Mouse (Mus musculus) hindbrain, embryonic 13.5 days (tissue): ENCODE data around the gene Col5a3. TPM values are rescaled to one million over a fixed set of nuclear protein-coding genes. Genes with fewer than 3 reads are reported as not detected.

ENCODE experiments used
- polyA plus RNA-seq: library from polyadenylated mRNA; unstranded; fragments of >200 nt; fragmentation: Nextera tagmentation; extraction: Ambion mirVana; gene quantifications from 2 replicates; pipeline ENCODE4 v1.2.1, GENCODE M21; 2015

Gene Col5a3
- polyA plus RNA-seq, 1 experiment from 2014 or later, result 0.44 TPM

Other genes starting within 250 kb of the Col5a3 start
- gene Zfp846, start 233.8 kb downstream of the Col5a3 start, polyA plus RNA-seq, result 46.4 and 48.2 TPM in 2 replicates
- gene Ubl5, start 172.2 kb downstream of the Col5a3 start, polyA plus RNA-seq, result 500 and 520 TPM in 2 replicates
- gene Fbxl12, start 170.3 kb downstream of the Col5a3 start, polyA plus RNA-seq, result 18.2 and 19.1 TPM in 2 replicates
- 59.8 and 61.5 TPM in 2 replicates for gene Pin1, start 163.0 kb downstream of the Col5a3 start, polyA plus RNA-seq
- 133 and 145 TPM in 2 replicates for gene Olfm2, start 68.7 kb downstream of the Col5a3 start, polyA plus RNA-seq
- gene Rdh8, start 3.4 kb upstream of the Col5a3 start, polyA plus RNA-seq, result not detected in 2 replicates
- gene A230050P20Rik, start 53.6 kb upstream of the Col5a3 start, polyA plus RNA-seq, result 1.9 and 2.3 TPM in 2 replicates
- 9.8 and 10.1 TPM in 2 replicates for gene Angptl6, start 64.7 kb upstream of the Col5a3 start, polyA plus RNA-seq
- gene Ppan, start 73.1 kb upstream of the Col5a3 start, polyA plus RNA-seq, result 46.9 and 50.3 TPM in 2 replicates
- gene Eif3g, start 83.6 kb upstream of the Col5a3 start, polyA plus RNA-seq, result 252 and 265 TPM in 2 replicates
- 65.1 and 65.8 TPM in 2 replicates for gene Dnmt1, start 144.8 kb upstream of the Col5a3 start, polyA plus RNA-seq
- gene S1pr2, start 161.7 kb upstream of the Col5a3 start, polyA plus RNA-seq, result 11.0 and 14.3 TPM in 2 replicates
- 98.2 and 104 TPM in 2 replicates for gene Mrpl4, start 187.7 kb upstream of the Col5a3 start, polyA plus RNA-seq
- gene Icam1, start 200.9 kb upstream of the Col5a3 start, polyA plus RNA-seq, result 3.4 and 4.4 TPM in 2 replicates
- gene Icam4, start 214.3 kb upstream of the Col5a3 start, polyA plus RNA-seq, result 0.21 TPM in 1 of 2 replicates, not detected in the other
- 0.58 and 0.80 TPM in 2 replicates for gene Icam5, start 217.0 kb upstream of the Col5a3 start, polyA plus RNA-seq